Mouse (Mus musculus): ENCODE results near the gene Arap2.
"Not testable (repeated sequence)": the region's sequence is repeated elsewhere in the genome, so short reads cannot be mapped to it uniquely, and the experiment has no call there.

Gene Arap2

DNA sequence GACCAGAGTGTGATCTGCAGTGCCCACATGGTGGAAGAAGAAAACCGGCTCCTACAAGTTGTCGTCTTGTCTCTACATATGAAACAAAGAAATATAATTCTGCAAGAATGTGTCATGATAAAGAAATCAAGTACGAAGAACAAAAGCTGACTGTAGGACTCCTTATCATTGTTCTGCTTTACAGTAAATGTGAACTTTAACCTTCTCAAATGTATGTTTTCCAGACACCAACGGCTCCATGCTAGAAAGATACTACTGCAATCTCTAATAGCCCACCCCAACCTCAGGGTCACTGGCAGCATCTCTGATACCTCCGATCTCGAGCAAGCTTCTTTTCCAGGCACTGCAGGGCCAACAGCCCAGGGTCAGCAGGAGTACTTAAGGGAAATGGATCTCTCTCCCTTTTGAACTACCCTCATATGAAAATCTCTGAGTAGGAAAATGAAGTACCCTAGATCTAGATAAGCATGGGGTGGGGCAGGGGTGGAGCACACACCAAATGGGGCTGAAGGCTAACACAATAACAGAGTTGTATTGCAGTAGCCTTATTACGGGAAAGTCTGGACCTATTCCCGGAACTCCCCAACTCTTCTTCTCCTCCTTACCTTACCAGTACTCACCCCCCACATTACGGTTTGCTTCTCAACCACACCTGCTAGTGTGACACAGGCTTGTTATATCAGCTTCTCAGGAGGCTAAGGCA is 22.6 kb downstream of the Arap2 start:
- DNase-seq (ENCODE audit: low spot score in 2 of 2): no peak

DNA sequence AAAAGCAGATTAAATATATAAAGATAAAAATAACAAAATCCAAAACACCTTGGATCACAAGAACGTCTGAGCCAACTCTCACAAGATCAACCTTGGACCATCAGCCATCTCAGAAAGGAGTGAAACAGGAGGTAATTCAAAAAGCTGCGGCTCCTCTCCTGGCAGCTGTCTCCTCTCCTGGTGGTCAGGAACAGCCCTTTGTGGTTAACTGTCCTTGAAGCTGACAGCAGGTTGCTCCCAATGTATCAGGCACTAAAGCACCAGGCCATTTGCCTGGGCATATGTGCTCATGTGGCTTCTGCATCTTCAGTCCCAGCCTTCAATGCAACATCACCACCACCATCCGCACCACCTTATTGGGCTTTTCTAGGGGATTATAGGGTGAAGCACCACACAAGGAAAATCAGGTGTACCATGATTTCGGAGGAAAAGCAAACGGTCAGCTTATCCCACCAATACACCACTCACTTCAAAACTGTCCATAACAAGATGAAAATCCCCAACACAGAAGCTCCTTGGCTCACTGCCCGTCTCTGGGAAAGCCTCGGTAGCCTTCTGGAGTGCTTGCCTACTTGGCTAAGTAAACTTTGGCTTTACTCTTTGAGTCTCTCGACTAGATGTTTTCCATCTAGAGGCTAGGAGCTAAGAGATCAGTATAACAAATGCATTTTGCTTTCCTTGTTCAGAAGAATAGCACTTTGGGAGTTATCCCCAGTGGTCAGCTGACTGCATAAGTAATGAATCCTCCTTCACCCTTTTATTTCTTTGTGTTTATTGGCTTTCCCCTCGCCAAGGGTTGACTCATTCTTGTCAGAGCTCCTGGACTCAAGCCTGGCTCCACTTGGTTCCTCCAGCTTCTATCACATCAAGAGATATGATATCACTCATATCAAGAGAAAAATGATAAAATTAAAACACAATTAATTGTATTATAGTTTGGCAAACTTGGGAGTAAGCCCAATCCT is 26.2 kb downstream of the Arap2 start:
- DNase-seq (ENCODE audit: low spot score in 2 of 2): peak in 1 of 2 experiments; percentile 40

DNA sequence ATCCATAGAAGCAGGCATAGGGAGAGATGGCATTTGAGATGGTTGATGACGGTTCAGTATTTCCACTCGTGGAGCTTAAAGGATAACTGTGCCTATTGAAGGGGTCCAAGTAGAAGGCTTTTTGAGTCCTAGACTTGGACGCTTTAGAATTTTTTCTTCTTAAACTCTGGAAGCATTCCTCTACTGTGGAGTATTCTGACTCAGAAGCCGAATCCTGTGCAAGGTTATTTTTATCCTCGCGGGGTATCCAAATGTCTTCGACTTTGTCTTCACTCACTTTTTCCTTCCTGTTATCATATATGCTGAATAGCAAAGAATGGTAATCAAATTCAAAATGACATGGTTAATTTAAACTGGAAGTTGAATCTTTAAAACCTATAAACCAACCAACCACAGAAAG is 35.4 kb downstream of the Arap2 start:
- not testable (repeated sequence) for DNase-seq (ENCODE audit: low spot score in 2 of 2)

DNA sequence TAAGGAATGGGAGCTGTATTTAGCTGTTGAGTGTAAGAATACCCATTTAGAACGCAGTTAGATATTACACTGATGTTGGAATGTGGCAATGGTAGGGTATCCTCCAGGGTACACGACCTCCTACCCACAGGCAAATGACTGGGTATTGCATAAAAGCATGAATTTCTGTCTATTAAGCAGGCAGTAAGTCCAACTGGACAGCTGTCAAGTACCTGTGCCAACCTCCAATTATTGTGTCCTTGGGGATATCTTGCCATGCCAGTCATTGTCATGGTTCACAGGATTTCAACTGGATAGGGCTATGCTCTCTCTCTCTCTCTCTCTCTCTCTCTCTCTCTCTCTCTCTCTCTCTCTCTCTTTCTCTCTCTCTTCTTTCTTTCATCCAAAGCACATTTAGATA is 40.4 kb downstream of the Arap2 start:
- no peak for DNase-seq (ENCODE audit: low spot score in 2 of 2)

DNA sequence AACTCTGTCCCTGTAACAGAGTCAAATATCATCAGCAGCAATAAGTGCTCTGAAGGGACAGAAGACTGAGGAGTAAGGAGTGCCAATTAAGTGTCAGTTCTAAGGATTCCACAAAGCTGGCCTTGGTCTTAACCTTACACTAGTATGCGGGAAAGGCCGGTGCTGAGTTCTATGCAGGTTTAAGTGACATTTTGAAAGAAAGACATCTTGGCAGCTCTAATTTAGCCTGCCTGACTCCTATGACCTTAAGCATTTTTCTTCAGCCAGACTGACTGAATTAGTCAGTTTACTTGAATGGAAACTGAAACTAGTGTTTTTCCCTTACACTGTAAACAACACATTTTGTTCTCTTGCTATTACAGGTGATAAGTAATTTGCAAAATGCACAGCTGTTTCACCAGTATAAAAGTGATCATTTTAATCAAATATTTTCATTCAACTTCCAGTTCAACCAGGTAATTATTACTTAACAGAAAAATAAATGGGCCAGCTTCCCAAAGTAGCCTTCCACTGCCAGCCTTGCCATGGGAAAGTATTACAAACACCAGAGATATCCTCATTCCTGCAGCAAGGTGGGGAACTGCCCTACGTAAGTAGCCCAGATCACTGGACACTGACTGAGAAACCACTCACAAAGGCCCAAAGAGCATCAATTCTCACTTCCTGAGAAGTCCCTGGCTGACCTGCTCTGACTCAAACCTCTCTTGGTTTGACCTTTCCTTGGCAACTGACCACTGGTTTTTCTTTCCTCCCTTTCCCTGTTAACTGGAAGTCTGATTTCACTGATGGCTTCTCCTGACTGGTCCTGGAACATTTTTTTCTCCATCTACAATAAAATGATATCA is 42.5 kb downstream of the Arap2 start:
- no peak for DNase-seq (ENCODE audit: low spot score in 2 of 2)

DNA sequence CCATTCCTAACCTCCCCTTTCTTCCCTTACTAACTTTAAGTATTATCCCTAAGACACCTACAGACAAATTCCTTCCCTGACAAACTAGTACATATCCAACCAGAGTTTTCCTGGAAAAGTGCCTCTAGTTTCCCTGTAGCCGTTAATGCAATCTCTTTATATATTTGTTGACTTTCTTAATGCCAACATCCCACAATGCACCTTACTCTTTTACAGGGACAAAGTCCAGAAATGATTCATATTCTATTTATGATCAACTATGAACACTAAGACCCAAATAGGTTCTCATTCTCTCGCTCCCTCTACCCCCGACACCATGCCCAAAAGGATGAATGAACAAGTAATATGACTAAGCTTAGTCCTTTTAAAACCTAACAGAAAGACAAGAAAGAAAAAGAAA is 49.5 kb downstream of the Arap2 start:
- no peak for DNase-seq (ENCODE audit: low spot score in 2 of 2)

DNA sequence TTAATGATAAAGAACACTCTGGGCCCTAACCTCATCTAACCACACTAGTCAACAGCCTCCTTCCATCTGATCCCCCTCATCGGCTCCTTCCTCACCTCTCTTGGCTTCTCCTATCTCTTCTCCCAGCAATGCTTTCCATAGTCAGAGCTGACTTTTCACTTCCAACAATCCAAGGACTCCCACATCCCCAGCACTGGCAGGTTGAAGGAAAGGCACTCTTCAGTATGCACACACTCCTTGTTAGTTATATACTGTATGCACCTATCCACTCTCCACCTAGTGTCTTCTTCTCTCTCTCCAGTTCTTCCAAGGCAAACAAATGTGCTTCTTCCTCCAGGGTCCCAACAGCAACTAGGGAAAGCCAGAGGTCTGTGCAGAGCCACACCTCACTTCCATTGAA is 50.0 kb downstream of the Arap2 start:
- DNase-seq (ENCODE audit: low spot score in 2 of 2): no peak

DNA sequence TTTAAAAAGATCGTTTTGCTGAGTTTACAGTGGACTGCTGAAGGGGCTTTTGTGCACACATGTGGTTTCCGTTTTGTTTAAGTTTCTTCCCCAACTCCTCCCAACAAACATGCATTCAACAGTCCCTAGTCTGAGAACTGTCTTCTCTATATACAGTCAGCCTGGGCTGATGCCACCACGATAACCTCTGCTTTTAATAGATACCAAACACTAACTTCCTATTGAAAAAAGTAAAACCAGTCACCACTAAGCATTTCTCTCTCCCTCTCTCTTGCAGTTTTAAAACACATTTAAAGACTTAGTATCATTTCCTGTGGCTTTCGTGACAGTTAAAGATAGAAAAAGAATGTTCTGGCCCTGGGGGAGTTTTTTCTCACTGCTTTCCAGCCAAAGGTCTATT is 50.5 kb downstream of the Arap2 start:
- DNase-seq (ENCODE audit: low spot score in 2 of 2): no peak

DNA sequence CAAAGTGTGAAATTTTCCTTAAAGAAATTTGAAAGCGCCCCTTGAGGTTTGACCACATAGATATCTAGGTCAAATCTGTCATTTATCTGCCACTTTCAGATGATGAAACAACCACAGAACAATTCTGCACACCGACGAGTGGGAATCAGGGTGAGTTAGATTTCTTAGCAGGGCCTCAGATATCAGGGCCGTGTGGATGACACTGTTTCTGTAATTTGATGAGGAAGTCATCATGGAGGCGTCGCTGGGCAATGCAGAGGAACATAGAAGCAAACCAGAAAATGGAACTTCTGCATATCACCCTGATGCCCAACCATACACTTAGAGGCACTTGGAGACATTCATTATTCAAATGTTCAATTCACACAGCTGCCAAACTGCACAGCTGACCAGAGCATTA is 55.0 kb downstream of the Arap2 start:
- DNase-seq (ENCODE audit: low spot score in 2 of 2): no peak

DNA sequence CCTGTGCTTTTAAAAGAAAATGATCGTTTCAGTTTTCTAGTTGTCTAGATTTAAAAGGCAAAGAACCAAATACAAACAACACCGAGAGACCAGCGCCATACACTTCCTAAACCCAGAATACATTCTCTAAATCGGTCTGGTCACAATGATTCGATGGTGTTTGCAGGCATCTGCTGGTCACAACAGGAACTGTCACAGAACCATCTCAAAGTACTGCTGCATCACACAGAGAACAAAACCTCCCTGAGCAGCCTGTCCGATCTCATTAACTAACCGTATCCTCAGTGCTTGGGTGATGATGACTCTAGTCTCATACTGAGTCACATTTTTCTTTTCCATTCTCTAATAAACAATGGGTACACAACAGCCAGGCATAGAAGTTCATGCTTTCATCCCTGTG is 59.1 kb downstream of the Arap2 start:
- DNase-seq (ENCODE audit: low spot score in 2 of 2): peak; percentile 74 to 82

DNA sequence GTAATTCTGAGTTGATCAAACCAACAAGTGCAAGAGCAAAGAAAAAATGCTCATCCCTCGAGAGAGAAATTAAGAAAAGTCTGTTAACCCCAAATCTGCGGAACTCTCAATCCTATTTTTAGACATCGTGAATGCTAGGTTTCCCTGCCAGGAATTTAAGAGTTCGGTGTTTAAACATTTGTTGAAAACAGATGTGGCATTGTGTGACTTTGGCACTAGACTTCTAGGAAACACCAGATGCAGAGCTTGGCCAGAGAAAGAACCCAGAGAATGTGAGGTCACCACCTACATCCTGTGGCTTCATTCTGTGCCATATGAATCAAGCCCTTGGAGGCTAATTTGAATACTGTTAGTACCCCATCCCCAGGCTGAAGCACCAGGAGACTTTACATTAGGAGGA is 76.0 kb downstream of the Arap2 start:
- DNase-seq (ENCODE audit: low spot score in 2 of 2): no peak

DNA sequence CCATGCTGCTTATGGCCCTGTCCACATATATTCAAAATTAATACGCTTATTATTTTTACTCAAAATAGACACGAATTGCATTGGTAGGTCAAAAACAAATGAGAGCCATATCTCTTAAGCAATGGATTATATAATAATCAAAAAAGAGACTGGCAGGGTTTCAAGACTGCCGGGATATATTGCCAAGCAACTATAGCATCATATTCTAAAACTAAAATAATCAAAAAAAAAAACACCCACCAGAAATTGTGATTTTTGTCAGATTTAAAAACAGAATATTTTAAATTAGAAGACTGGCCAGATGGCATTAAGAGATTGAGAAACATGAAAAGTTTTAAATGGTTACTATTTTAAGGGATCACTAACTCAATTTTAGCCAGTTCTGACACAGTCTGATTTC is 82.2 kb downstream of the Arap2 start:
- DNase-seq (ENCODE audit: low spot score in 2 of 2): peak in 1 of 2 experiments; percentile 38

DNA sequence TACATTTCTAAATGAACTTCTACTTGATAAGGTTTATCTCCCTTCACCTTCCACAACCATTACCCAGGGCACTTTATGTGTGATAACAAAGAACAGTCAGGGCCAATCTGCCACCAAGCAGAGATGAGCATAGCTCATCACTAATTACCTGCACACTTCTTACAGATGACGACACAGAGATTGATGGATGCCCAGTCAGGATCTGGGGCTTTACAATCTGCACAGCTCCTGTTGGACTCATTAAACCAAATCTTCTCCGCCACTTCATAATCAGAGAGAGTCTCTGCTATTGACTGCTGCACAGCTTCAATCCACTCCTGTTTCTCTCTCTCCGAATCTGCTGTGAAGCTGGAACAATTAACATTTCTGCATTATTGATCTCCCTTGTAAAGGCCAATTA is 82.8 kb downstream of the Arap2 start:
- no peak for DNase-seq (ENCODE audit: low spot score in 2 of 2)

DNA sequence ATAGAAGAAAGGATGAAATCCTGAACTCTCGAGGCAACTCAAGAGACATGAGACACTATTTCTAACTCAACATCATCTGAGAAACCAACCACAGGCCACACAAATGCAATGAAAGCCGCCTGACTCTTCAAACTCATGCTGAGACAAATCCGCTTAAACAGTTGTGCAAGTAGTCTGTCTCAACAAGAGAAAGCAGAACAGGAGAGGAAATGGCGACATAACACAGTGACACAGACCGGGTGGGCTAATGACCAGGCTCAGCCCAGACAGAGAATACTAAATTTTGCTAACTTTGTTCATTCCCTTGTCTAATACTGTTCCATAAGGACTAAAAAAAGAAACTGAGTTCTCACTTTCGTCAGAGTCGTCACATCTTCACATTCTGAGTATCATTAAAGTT is 88.6 kb downstream of the Arap2 start:
- DNase-seq (ENCODE audit: low spot score in 2 of 2): no peak

DNA sequence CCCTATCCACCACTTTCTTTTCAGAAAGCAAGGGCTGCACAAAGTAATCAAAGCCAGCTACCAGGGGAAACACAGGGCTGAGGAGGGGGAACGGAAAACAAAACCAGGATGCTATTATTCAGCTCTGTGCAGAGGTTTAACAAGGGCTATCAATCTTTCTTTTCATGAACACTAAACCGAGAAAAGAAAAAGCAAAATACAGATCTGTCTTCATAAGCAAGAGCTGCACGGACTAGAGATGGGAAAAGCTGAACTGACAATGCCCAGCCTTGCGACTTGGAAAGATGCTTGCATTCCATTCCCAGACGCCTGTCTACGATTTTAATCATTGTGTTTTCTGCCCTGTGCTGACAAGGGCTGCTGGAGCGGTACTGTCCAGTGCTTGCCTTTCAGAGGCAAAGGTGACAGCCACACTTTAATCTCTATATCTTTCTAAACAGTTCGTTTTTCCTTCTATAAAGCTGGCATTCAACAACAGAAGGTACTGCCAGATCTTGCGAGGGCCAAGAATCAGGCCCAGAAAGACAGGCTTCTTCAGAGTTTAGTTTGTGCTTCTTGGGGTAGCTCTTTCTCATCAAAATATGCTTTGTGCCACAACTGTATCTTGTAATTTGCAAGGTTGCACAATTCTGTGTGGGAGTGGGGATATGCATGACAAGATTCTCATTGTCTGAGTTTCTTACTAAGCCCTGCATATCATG is 93.1 kb downstream of the Arap2 start:
- DNase-seq (ENCODE audit: low spot score in 2 of 2): no peak

DNA sequence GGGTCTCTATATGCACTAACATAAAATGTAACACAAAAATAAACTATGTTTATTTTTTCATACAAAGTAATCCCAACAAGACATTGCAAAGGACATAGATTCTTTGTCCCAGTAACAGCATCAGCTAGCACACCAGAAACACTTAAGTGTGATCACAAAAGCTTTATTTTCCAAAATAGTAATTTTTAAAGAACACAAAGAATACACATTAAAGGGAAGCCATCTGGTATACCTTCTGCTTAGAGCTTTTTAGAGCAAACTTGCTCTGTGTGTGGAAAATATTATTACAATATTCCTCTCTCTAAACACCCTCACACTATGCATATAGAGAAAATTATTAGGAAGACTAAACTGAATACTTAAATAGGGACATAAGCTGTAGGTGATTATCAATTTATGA is 100.6 kb downstream of the Arap2 start:
- no peak for DNase-seq (ENCODE audit: low spot score in 2 of 2)

DNA sequence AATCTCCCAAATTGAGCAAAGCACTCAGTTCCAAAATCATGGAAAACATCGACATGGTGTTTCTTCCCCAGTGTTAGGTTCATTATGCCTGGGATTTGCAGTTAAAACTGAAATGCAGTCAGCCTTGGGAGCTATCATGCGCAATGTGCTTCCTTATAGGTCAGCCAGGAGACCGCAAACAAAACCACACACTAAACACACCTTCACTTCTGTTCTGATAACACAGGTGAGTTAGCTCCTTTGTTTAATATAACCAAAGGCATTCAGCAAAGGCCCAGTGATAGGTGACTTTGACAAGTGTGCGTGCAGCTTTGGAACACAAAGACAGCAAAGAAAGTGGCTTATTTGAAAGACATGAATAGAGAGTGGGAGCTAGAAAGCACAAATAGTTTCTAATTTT is 101.1 kb downstream of the Arap2 start:
- DNase-seq (ENCODE audit: low spot score in 2 of 2): no peak

DNA sequence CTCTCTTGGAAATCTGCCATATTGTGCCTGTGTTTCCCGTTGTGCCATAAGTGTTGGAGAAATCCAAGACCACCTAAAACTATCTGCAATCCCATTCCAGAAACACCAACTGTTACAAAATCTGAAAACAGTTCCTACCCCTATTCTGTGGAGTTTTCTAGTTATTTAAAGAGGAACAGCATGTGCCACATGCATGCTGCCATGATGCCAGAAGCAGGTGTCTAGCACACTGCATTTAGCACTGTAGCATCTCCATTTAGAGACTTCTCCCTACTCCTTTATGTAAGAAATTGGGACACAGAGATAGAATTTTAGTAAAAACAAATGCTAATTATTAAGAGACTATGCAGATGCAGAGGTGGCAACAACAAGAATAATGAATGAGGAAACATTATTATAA is 102.8 kb downstream of the Arap2 start:
- peak; percentile 35 to 68 for DNase-seq (ENCODE audit: low spot score in 2 of 2)

DNA sequence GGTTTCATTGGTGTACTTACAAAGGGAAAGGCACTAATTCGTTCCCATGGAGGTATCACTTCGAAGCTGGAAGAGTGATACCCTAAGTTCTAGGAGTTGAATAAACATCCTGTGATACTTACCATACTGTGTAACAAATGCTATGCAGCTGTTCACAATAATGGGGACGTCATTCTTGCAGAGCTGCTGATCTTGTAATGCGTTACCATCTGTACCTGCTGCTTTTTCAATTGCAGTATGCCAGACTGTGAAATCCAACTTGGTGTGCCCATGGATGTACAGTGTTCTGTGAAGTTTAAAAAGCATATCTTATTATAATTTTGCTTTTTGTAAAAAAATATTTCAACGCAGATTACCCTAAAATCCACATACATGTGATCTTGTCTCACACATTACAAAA is 112.0 kb downstream of the Arap2 start:
- no peak for DNase-seq (ENCODE audit: low spot score in 2 of 2)

DNA sequence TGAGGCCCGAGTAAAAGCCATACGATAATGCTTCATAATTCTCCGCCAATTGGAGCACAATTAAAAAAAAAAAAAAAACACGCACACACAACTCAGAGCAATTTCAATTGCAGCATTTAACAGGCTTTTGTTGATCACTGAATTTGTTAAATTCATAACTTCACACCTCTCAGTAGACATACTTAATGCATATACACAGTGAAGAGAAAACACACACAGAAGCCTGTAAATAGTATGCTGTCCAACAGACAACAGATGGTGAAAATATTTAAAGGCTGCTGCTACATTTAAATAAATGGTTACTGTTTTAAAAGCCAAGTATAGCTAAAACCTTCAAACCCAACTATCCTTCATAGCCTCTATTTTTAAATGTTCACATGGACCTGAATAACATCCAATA is 123.6 kb downstream of the Arap2 start:
- no peak for DNase-seq (ENCODE audit: low spot score in 2 of 2)

DNA sequence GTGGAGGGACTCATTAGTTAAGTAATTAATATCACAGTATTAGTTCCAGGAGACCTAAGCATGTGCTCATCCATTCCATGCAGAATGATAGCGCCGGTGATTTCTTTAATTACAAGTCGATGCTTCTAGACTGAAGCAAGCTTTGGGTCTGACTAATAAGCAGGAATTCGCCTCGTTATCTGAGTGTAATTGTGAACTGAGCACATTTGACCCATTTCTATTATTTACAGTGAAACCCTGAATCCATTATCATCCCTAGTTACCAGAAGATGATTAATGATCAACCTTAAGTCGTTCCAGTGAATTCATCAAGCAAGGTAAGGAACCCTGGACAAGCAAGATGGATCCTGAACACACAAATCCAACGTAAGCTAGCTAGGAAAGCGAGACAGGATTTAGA is 125.5 kb downstream of the Arap2 start:
- no peak for DNase-seq (ENCODE audit: low spot score in 2 of 2)

DNA sequence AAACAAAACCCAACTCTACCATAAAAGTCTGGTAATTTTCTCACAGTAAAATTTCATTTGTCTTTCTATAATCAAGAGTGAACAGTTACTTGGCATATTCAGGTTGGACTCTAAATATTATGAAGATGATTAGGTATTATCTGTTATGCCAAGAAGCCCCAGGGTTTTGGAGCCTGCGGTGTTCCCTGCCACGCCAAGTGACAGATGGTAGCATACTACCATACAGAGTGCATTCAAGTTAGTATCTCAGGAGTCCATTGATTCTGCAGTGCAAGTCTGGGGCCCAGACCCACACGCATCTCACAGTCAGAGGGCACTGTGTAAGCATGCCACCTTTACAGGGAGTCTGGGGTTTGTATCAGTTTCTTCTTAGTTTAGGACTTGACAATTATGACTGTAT is 129.6 kb downstream of the Arap2 start:
- DNase-seq (ENCODE audit: low spot score in 2 of 2): no peak
